Mouse (Mus musculus): ENCODE measurements around the gene Ipo9. TPM values are rescaled to one million over a fixed set of nuclear protein-coding genes. Genes with fewer than 3 reads are reported as not detected.

Gene Ipo9
- polyA plus RNA-seq, 1 experiment from 2014 or later = 70.5 TPM

DNA sequence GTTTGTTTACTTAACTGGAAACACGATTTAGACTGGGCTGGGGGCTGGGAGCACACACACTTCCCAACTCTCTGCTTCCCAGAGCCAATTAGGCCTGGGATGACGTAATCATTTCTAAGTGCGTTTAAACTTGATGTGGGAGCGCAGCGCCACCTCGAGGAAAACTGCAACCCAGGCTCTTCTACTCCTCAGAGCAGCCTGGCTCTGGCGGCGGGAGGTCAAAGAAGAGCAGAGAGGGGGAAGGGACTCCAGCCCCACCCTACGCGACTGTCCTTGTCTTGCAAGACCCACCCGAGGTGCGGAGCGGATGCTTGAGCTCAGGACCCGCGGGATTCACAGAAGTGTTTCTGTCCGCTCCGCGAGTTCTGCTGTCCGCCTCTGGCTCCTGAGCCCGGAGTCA is 62.1 kb downstream of the Ipo9 start:
- H3K9ac ChIP-seq (ENCODE audit: low read depth, low read length) = peak overlapping the region; percentile 75
- WGBS = 1% methylated on average over 20 of the region's 20 CpGs
- ATAC-seq = peak; percentile 71

DNA sequence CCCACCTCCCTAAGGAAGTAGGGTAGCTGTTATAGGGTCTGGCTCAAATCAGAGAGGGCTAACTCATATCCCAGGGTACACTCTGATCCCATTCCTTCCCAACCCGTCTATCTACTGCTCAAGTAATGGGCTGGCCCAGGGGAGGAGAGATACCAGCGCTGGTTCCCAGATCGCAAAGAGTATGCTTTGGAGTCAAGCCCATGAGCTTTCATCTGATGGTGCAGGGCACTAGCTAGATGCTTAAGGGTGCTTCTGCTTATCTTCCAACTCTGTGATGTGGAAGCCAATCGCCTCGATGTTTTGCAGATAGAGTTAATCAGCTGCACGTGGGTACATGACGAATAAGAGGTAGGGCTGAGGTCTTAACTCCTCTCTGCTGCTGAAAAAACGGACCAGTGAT is 62.7 kb downstream of the Ipo9 start:
- H3K36me3 ChIP-seq (ENCODE audit: control insufficient read depth, insufficient read depth, low read length) = no peaks in the 10 kb centered on the region
- peaks cover 7% of the 10 kb centered on the region; the same call in 1 of the 2 replicates for H3K4me1 ChIP-seq (ENCODE audit: control insufficient read depth, insufficient read depth, low read length)
- no peak for ATAC-seq
- 69% methylated on average over 8 of the region's 8 CpGs for WGBS
- H3K27ac ChIP-seq (ENCODE audit: low read length) = no peak overlapping the region
- no peaks in the 10 kb centered on the region for H3K27me3 ChIP-seq (replicated peaks; ENCODE audit: control insufficient read depth, insufficient read depth, low read length)
- H3K9ac ChIP-seq (ENCODE audit: low read depth, low read length) = no peak overlapping the region
- H3K4me2 ChIP-seq (ENCODE audit: low read depth, low read length) = no peak overlapping the region
- no peak overlapping the region for H3K4me3 ChIP-seq (ENCODE audit: low read length)
- H3K9me3 ChIP-seq (ENCODE audit: control insufficient read depth, low read length) = no peaks in the 10 kb centered on the region

More for the DNA sequence above, 62.1 kb downstream of the Ipo9 start:
- H3K4me3 ChIP-seq (ENCODE audit: low read length) = peak overlapping the region; percentile 53
- H3K9me3 ChIP-seq (ENCODE audit: control insufficient read depth, low read length) = no peaks in the 10 kb centered on the region
- no peak overlapping the region for H3K27ac ChIP-seq (ENCODE audit: low read length)
- H3K36me3 ChIP-seq (ENCODE audit: control insufficient read depth, insufficient read depth, low read length) = no peaks in the 10 kb centered on the region
- peaks cover 7% of the 10 kb centered on the region; the same call in 1 of the 2 replicates for H3K4me1 ChIP-seq (ENCODE audit: control insufficient read depth, insufficient read depth, low read length)
- peak overlapping the region; percentile 94 for H3K4me2 ChIP-seq (ENCODE audit: low read depth, low read length)
- H3K27me3 ChIP-seq (replicated peaks; ENCODE audit: control insufficient read depth, insufficient read depth, low read length) = no peaks in the 10 kb centered on the region

- 75% methylated on average over 7 of the region's 7 CpGs for WGBS
- Histone ChIP-seq H3K4me3 (ENCODE audit: low read length) (no peak overlapping the region), H3K27ac (ENCODE audit: low read length) (no peak overlapping the region; the same call in 1 of the 2 replicates), H3K4me1 (ENCODE audit: control insufficient read depth, insufficient read depth, low read length) (peaks cover 7% of the 10 kb centered on the region; the same call in 1 of the 2 replicates), H3K27me3 (replicated peaks; ENCODE audit: control insufficient read depth, insufficient read depth, low read length) (no peaks in the 10 kb centered on the region), H3K4me2 (ENCODE audit: low read depth, low read length) (no peak overlapping the region), H3K36me3 (ENCODE audit: control insufficient read depth, insufficient read depth, low read length) (no peaks in the 10 kb centered on the region), H3K9me3 (ENCODE audit: control insufficient read depth, low read length) (no peaks in the 10 kb centered on the region), H3K9ac (ENCODE audit: low read depth, low read length) (no peak overlapping the region)
- ATAC-seq = no peak
Observed at GRCm38 (mm10) chr1:135367005-135367404, 63.3 kb downstream of the Ipo9 start.

DNA sequence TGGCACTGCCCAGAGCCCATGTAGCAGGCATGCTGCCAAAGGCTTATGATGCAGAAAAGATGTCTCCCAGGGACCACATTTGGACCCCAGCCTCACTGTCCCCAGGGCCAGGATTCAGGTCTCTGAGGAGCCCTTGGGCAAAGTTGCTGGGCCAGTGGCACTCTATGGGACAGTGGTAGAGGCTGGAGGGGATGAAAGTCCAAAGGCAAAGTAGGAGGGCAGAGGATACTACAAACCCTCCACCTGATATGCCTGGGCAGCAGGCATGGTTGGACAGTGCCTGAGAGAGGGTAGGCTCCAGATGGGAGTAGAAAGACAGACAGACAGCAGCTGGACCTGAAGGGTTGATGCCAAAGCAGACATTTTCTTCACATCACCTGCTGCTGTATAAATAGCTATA is 63.9 kb downstream of the Ipo9 start:
- no peak overlapping the region for H3K4me3 ChIP-seq (ENCODE audit: low read length)

GRCm38 (mm10) chr1:135363446-135363845 is 66.9 kb downstream of the Ipo9 start:
- Histone ChIP-seq H3K27me3 (replicated peaks; ENCODE audit: control insufficient read depth, insufficient read depth, low read length) (no peaks in the 10 kb centered on the region), H3K4me2 (ENCODE audit: low read depth, low read length) (no peak overlapping the region), H3K36me3 (ENCODE audit: control insufficient read depth, insufficient read depth, low read length) (no peaks in the 10 kb centered on the region), H3K9ac (ENCODE audit: low read depth, low read length) (no peak overlapping the region), H3K4me1 (ENCODE audit: control insufficient read depth, insufficient read depth, low read length) (no peaks in the 10 kb centered on the region), H3K4me3 (ENCODE audit: low read length) (no peak overlapping the region), H3K9me3 (ENCODE audit: control insufficient read depth, low read length) (no peaks in the 10 kb centered on the region), H3K27ac (ENCODE audit: low read length) (no peak overlapping the region)
- no peak for ATAC-seq
- WGBS = 81% methylated on average over 8 of the region's 8 CpGs

More for the DNA sequence above, 63.9 kb downstream of the Ipo9 start:
- ATAC-seq = no peak
- Histone ChIP-seq H3K4me1 (ENCODE audit: control insufficient read depth, insufficient read depth, low read length) (peaks cover 7% of the 10 kb centered on the region; the same call in 1 of the 2 replicates), H3K36me3 (ENCODE audit: control insufficient read depth, insufficient read depth, low read length) (no peaks in the 10 kb centered on the region), H3K9me3 (ENCODE audit: control insufficient read depth, low read length) (no peaks in the 10 kb centered on the region), H3K9ac (ENCODE audit: low read depth, low read length) (no peak overlapping the region), H3K27ac (ENCODE audit: low read length) (no peak overlapping the region), H3K4me2 (ENCODE audit: low read depth, low read length) (no peak overlapping the region), H3K27me3 (replicated peaks; ENCODE audit: control insufficient read depth, insufficient read depth, low read length) (no peaks in the 10 kb centered on the region)

GRCm38 (mm10) chr1:135362115-135362514 is 68.2 kb downstream of the Ipo9 start:
- H3K36me3 ChIP-seq (ENCODE audit: control insufficient read depth, insufficient read depth, low read length) = no peaks in the 10 kb centered on the region
- H3K4me3 ChIP-seq (ENCODE audit: low read length) = no peak overlapping the region
- H3K27me3 ChIP-seq (replicated peaks; ENCODE audit: control insufficient read depth, insufficient read depth, low read length) = no peaks in the 10 kb centered on the region
- no peaks in the 10 kb centered on the region for H3K9me3 ChIP-seq (ENCODE audit: control insufficient read depth, low read length)
- H3K4me1 ChIP-seq (ENCODE audit: control insufficient read depth, insufficient read depth, low read length) = no peaks in the 10 kb centered on the region
- no peak overlapping the region for H3K9ac ChIP-seq (ENCODE audit: low read depth, low read length)
- no peak overlapping the region for H3K4me2 ChIP-seq (ENCODE audit: low read depth, low read length)
- no peak for ATAC-seq
- H3K27ac ChIP-seq (ENCODE audit: low read length) = no peak overlapping the region

DNA sequence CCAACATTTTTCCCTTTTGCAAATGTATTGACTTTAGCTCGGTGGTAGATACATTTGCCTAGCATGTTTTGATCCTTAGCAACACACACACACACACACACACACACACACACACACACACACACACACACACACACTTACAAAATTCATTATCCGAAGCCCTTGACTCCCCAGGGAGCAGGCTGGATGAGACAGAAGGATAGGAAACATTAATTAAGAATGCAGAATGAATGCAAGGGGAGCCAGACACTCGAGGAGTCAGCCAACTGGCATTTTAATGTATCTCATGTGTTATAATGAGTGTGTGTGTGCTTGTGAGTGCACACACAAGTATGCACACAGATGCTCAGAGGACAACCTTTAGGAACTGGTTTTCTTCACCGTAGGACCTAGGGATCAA is 68.8 kb downstream of the Ipo9 start:
- no peak overlapping the region for H3K27ac ChIP-seq (ENCODE audit: low read length)
- no peaks in the 10 kb centered on the region for H3K27me3 ChIP-seq (replicated peaks; ENCODE audit: control insufficient read depth, insufficient read depth, low read length)
- H3K4me1 ChIP-seq (ENCODE audit: control insufficient read depth, insufficient read depth, low read length) = no peaks in the 10 kb centered on the region
- no peak overlapping the region for H3K4me2 ChIP-seq (ENCODE audit: low read depth, low read length)
- no peak overlapping the region for H3K4me3 ChIP-seq (ENCODE audit: low read length)
- WGBS = 76% methylated on average over 4 of the region's 4 CpGs
- H3K9ac ChIP-seq (ENCODE audit: low read depth, low read length) = no peak overlapping the region
- ATAC-seq = no peak
- no peaks in the 10 kb centered on the region for H3K9me3 ChIP-seq (ENCODE audit: control insufficient read depth, low read length)
- no peaks in the 10 kb centered on the region for H3K36me3 ChIP-seq (ENCODE audit: control insufficient read depth, insufficient read depth, low read length)

DNA sequence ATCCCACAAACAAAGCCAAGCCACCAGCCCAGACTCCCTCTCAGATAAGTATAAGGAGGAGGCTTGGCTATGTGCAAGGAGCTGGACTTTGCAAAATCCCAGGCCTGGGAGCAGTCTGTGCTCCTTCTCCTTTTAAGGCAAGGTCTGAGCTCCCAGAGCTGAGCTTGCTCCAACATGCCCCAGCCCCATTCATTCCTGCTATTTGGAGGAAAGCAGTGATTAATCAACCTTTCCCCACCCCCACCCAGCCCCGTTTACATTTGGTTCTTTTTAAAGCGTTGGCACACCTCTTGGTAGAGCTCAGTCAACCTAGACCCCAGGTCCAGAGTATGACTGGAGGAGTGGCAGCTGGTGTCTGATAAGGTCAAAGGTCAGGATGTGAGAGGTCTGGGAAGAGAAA is 71.2 kb downstream of the Ipo9 start:
- ATAC-seq = peak; percentile 62
- Histone ChIP-seq H3K9me3 (ENCODE audit: control insufficient read depth, low read length) (no peaks in the 10 kb centered on the region), H3K4me3 (ENCODE audit: low read length) (no peak overlapping the region), H3K4me2 (ENCODE audit: low read depth, low read length) (no peak overlapping the region), H3K4me1 (ENCODE audit: control insufficient read depth, insufficient read depth, low read length) (no peaks in the 10 kb centered on the region), H3K9ac (ENCODE audit: low read depth, low read length) (no peak overlapping the region), H3K27ac (ENCODE audit: low read length) (peak overlapping the region; percentile 26; the same call in 1 of the 2 replicates), H3K27me3 (replicated peaks; ENCODE audit: control insufficient read depth, insufficient read depth, low read length) (no peaks in the 10 kb centered on the region), H3K36me3 (ENCODE audit: control insufficient read depth, insufficient read depth, low read length) (no peaks in the 10 kb centered on the region)
- WGBS = 8% methylated on average over 2 of the region's 2 CpGs

GRCm38 (mm10) chr1:135351953-135352352 is 78.3 kb downstream of the Ipo9 start:
- no peaks in the 10 kb centered on the region for H3K27me3 ChIP-seq (replicated peaks; ENCODE audit: control insufficient read depth, insufficient read depth, low read length)
- ATAC-seq = no peak
- no peak overlapping the region for H3K4me2 ChIP-seq (ENCODE audit: low read depth, low read length)
- no peak overlapping the region for H3K9ac ChIP-seq (ENCODE audit: low read depth, low read length)
- H3K27ac ChIP-seq (ENCODE audit: low read length) = no peak overlapping the region
- no peak overlapping the region for H3K4me3 ChIP-seq (ENCODE audit: low read length)
- 68% methylated on average over 3 of the region's 3 CpGs for WGBS
- no peaks in the 10 kb centered on the region for H3K9me3 ChIP-seq (ENCODE audit: control insufficient read depth, low read length)
- 0 out of 2 replicates have a peak, but pooled peaks cover 4% of the 10 kb centered on the region for H3K4me1 ChIP-seq (ENCODE audit: control insufficient read depth, insufficient read depth, low read length)
- no peaks in the 10 kb centered on the region for H3K36me3 ChIP-seq (ENCODE audit: control insufficient read depth, insufficient read depth, low read length)

DNA sequence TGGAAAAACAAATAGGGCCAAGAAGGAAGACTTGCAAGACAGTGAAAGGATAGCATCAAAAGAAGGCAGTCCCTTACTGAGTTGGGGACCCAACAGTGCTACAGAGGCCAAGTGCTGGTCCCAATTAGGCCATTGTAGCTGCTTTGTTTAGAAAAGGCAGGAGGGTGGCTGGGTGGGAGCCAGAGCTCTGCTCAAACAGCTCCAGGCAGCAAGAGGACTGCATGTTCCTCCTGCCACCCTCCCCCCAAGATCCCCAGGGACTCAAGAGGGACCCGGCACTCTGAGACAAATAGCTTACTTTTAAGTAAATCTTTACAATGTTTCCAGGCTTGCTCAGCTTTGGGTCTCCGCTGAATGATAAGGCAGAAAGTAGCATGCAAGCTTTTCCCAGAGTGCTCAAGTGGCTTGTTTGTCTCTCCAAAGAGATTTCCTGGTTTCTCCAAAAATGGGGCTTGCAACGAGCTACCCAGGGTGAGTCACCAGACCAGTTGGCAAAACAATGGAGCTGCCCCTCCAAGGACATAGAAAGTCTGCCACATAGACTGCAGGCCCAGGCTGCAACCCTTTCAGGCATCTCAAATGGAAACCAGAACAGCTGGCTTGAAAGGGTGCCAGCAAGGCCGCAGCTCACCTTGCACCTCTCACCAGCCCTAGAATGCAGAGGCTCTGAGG is 82.7 kb downstream of the Ipo9 start:
- WGBS = 42% methylated on average over 4 of the region's 4 CpGs

More for the DNA sequence above, 82.7 kb downstream of the Ipo9 start:
- no peak overlapping the region for H3K4me2 ChIP-seq (ENCODE audit: low read depth, low read length)
- peaks cover 4% of the 10 kb centered on the region; the same call in 1 of the 2 replicates for H3K4me1 ChIP-seq (ENCODE audit: control insufficient read depth, insufficient read depth, low read length)
- peak; percentile 59 for ATAC-seq
- H3K4me3 ChIP-seq (ENCODE audit: low read length) = no peak overlapping the region
- peak overlapping the region; percentile 29 for H3K27ac ChIP-seq (ENCODE audit: low read length)
- no peaks in the 10 kb centered on the region for H3K9me3 ChIP-seq (ENCODE audit: control insufficient read depth, low read length)
- H3K9ac ChIP-seq (ENCODE audit: low read depth, low read length) = no peak overlapping the region
- no peaks in the 10 kb centered on the region for H3K36me3 ChIP-seq (ENCODE audit: control insufficient read depth, insufficient read depth, low read length)
- H3K27me3 ChIP-seq (replicated peaks; ENCODE audit: control insufficient read depth, insufficient read depth, low read length) = no peaks in the 10 kb centered on the region
